Mouse (Mus musculus): ENCODE measurements at regions not wholly inside any gene's neighbourhood (a gene's known extent, or its start where the extent isn't known, plus 50 kb on each side); places are given as distances from the start of the nearest gene placed in this dataset.
A peak's percentile ranks its signal among the peaks of the same experiment; 100 is the strongest.

DNA sequence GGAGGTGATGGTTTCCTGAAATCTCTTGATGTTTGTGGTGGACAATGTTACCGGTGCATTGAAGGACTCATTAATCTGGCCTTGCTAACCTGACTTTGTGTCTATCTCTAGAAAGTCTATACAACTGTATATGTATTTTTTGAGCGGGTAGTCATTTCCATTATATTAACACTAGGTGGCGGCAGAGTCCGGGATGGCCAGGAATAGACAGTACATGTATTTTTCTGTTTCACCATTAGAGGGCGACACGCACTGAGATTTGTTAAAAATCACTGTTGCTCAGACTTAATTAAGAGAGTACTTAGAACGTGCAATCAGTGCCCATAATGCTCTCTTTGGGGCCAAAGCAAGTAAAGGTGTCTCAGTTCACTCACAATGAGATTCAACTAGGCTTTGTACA is 146.1 kb upstream of the Il1rapl2 start:
- ATAC-seq (replicated peaks in 1 of 2; ENCODE audit: insufficient read depth in 1 of 2, low FRiP score in 2 of 2, low TSS enrichment in 1 of 2, low read depth in 1 of 2, poor library complexity in 2 of 2, severe bottlenecking in 2 of 2) = peak in 1 of 2 experiments; percentile 32; a peak in 1 of 4 replicates
